Mouse (Mus musculus) CH12.LX (cell line): ENCODE results near the gene Ndufs2.

Source experiments
- BHLHE40 ChIP-seq: IDR thresholded peaks from 2 replicates; pipeline ENCODE4 v1.6.1; 2011; ENCODE audit warnings: mild to moderate bottlenecking, low read depth, low read length, improper control_type of control experiment
- CHD1 ChIP-seq: IDR thresholded peaks from 2 replicates; pipeline ENCODE4 v1.6.1; 2012; ENCODE audit warnings: low read depth, low read length, improper control_type of control experiment, inconsistent platforms
- CTCF ChIP-seq, 2 experiments: IDR thresholded peaks in 1 of 2; conservative IDR thresholded peaks in 1 of 2; 2 replicates each; pipeline ENCODE4 v1.5.1; 2011 to 2012; ENCODE audit warnings: low read depth in 2 of 2, low read length in 2 of 2, improper control_type of control experiment in 1 of 2, inconsistent platforms in 1 of 2, mild to moderate bottlenecking in 1 of 2, moderate library complexity in 1 of 2
- POLR2A ChIP-seq: IDR thresholded peaks from 2 replicates; pipeline ENCODE4 v1.6.1; 2011; ENCODE audit warnings: low read depth, mild to moderate bottlenecking, improper control_type of control experiment, low read length
- UBTF ChIP-seq: IDR thresholded peaks from 2 replicates; pipeline ENCODE4 v1.6.1; 2012; ENCODE audit warnings: low read depth, mild to moderate bottlenecking, inconsistent platforms, low read length, improper control_type of control experiment, moderate library complexity
- USF1 ChIP-seq: IDR thresholded peaks from 2 replicates; pipeline ENCODE4 v1.6.1; 2014; ENCODE audit warnings: low read depth, mild to moderate bottlenecking, inconsistent platforms, low read length, improper control_type of control experiment
- ZC3H11A ChIP-seq: IDR thresholded peaks from 2 replicates; pipeline ENCODE4 v1.6.1; 2012; ENCODE audit warnings: low read depth, mild to moderate bottlenecking, inconsistent platforms, low read length, improper control_type of control experiment

DNA sequence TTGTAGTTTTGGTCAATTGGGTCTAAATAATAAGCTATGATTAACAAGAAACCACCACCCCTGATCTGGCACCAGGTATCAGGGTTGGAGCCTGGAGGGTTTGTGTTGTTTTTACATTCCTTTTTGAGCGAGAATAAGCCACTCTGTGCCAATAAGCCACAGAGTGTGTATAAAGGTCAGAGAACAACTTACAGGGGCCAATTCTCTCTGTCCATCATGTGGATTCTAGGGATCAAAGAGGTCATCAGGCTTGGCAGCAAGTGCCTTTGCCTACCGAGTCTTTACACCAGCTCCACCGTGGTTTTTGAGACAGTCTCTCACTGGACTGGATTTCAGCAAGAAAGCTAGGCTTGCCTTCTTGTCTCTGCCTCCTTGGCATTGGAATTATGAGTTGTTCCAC, 38.3 kb downstream of the Ndufs2 start:
- TF ChIP-seq BHLHE40 (no peak), CTCF (conservative IDR thresholded peaks at IDR 0.05 in 1 of 2, IDR thresholded peaks at IDR 0.05 in 1 of 2; ENCODE audit: low read depth in 2 of 2, low read length in 2 of 2) (no peak), POLR2A (no peak), ZC3H11A (no peak), UBTF (no peak), CHD1 (no peak), USF1 (no peak)
